Mouse (Mus musculus) right cerebral cortex, postnatal 10 days (tissue): ENCODE measurements around the gene Slc36a2.
A peak's percentile ranks its signal among the peaks of the same experiment; 100 is the strongest.

Experiments used
- DNase-seq, 2 experiments: peaks; one replicate each; pipeline ENCODE4 v3.0.0; 2021; ENCODE audit warnings: low spot score in 2 of 2

Slc36a2 gene

GRCm38 (mm10) chr11:55184246-55184645 lies 631 bp downstream of the Slc36a2 start:
- DNase-seq, result no peak

GRCm38 (mm10) chr11:55183124-55183523 lies 1.8 kb downstream of the Slc36a2 start:
- DNase-seq, result no peak

GRCm38 (mm10) chr11:55179856-55180255 lies 5.0 kb downstream of the Slc36a2 start:
- no peak for DNase-seq

- no peak for DNase-seq
These were observed 6.0 kb downstream of the Slc36a2 start for GRCm38 (mm10) chr11:55178830-55179229.

- no peak for DNase-seq
These were observed 14.4 kb downstream of the Slc36a2 start for GRCm38 (mm10) chr11:55170501-55170900.

GRCm38 (mm10) chr11:55168914-55169313 lies 16.0 kb downstream of the Slc36a2 start:
- DNase-seq, result no peak

GRCm38 (mm10) chr11:55168504-55168903 lies 16.4 kb downstream of the Slc36a2 start:
- no peak for DNase-seq

GRCm38 (mm10) chr11:55165748-55166147 lies 19.1 kb downstream of the Slc36a2 start:
- no peak for DNase-seq

GRCm38 (mm10) chr11:55164723-55165122 lies 20.2 kb downstream of the Slc36a2 start:
- DNase-seq, result peak; percentile 34 to 41

- DNase-seq, result peak; percentile 39 to 56
These were observed 22.2 kb downstream of the Slc36a2 start for GRCm38 (mm10) chr11:55162670-55163069.

- DNase-seq, result peak; percentile 83 to 89
These were observed 26.0 kb downstream of the Slc36a2 start for GRCm38 (mm10) chr11:55158785-55159359.

- peak in 1 of 2 experiments; percentile 28 for DNase-seq
These were observed 29.8 kb downstream of the Slc36a2 start for GRCm38 (mm10) chr11:55155070-55155421.

GRCm38 (mm10) chr11:55154398-55155069 lies 30.3 kb downstream of the Slc36a2 start:
- DNase-seq, result no peak

- no peak for DNase-seq
These were observed 33.3 kb downstream of the Slc36a2 start, which contains the start of gene Slc36a3 for GRCm38 (mm10) chr11:55151608-55152007. Gene Slc36a3 (minus strand): TSS chr11:55151708.

- no peak for DNase-seq
These were observed 36.4 kb downstream of the Slc36a2 start for GRCm38 (mm10) chr11:55148461-55148860.

- DNase-seq, result no peak
These were observed 37.5 kb downstream of the Slc36a2 start for GRCm38 (mm10) chr11:55147423-55147822.

- DNase-seq, result no peak
These were observed 38.0 kb downstream of the Slc36a2 start for GRCm38 (mm10) chr11:55146855-55147254.

- DNase-seq, result no peak
These were observed 40.9 kb downstream of the Slc36a2 start for GRCm38 (mm10) chr11:55144011-55144410.

- no peak for DNase-seq
These were observed 43.4 kb downstream of the Slc36a2 start for GRCm38 (mm10) chr11:55141502-55141901.

- no peak for DNase-seq
These were observed 47.2 kb downstream of the Slc36a2 start for GRCm38 (mm10) chr11:55137646-55138045.

- DNase-seq, result peak; percentile 37 to 40
These were observed 47.9 kb downstream of the Slc36a2 start for GRCm38 (mm10) chr11:55136770-55137547.

GRCm38 (mm10) chr11:55134871-55135270 lies 50.0 kb downstream of the Slc36a2 start:
- no peak for DNase-seq

GRCm38 (mm10) chr11:55134407-55134806 lies 50.5 kb downstream of the Slc36a2 start:
- no peak for DNase-seq
